Mouse (Mus musculus): ENCODE data around the gene Gm6337. TPM values are rescaled to one million over a fixed set of nuclear protein-coding genes. Genes with fewer than 3 reads are reported as not detected.

Gene Gm6337
- 1 to 10 TPM in 1 of 2 experiments, not detected in 1; 1.5 TPM for polyA plus RNA-seq (2017; shearing (Covaris generic))

DNA sequence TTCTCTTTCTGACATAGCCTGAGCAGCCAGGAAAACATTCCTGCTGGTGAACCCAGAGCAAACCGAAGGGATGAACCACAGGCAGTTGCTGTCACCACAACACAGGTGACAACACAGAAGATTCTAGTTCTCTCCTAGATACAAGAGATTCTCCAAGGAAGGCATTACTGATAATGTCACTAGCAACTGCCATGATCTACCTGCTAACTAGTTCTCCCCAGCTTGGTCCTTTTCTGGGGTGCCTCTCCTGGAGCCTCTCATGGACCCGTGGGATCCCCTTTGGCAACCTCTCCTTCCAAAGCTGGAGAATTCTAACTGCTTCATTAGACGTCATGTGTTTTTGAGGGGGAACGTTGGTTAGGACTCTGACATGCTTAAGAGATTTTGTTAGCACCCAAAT lies at the start of gene Gm6337:
Gm6337 (minus strand) TSS at position 101 of the 400 bp plus-strand sequence.

GRCm38 (mm10) chr14:6093842-6094241 lies 35.8 kb upstream of the Gm6337 start, which contains the start of gene Gm8206:
Gene Gm8206, minus strand, starts transcription at chr14:6093942.

Other genes with a start within 250 kb of the Gm6337 start
- not detected for gene Gm3424, start 227.9 kb downstream of the Gm6337 start, polyA plus RNA-seq (2017; shearing (Covaris generic))
- 1 to 10 TPM in 1 of 2 experiments, under 1 TPM in 1; 0.97 to 2.0 TPM for gene Gm8237, start 177.9 kb downstream of the Gm6337 start, polyA plus RNA-seq (2017; shearing (Covaris generic))
- 1 to 10 TPM in 1 of 2 experiments, under 1 TPM in 1; 0.22 to 4.5 TPM for gene Gm3248, start 96.5 kb downstream of the Gm6337 start, polyA plus RNA-seq (2017; shearing (Covaris generic))
- not detected for gene Gm3453, start 79.1 kb downstream of the Gm6337 start, polyA plus RNA-seq (2017; shearing (Covaris generic))
- gene Gm8206, start 35.7 kb upstream of the Gm6337 start, polyA plus RNA-seq (2017; shearing (Covaris generic)), result 1 to 10 TPM; 1.4 to 4.4 TPM
- gene Gm3468, start 50.4 kb upstream of the Gm6337 start, polyA plus RNA-seq (2017; shearing (Covaris generic)), result 10 to 100 TPM in 1 of 2 experiments, 1 to 10 TPM in 1; 5.4 to 10.9 TPM
- under 1 TPM; 0.20 to 0.42 TPM for gene Gm3476, start 67.5 kb upstream of the Gm6337 start, polyA plus RNA-seq (2017; shearing (Covaris generic))
- gene Gm21560, start 161.0 kb upstream of the Gm6337 start, polyA plus RNA-seq (2017; shearing (Covaris generic)), result not detected
- gene Gm3411, start 229.0 kb upstream of the Gm6337 start, polyA plus RNA-seq (2017; shearing (Covaris generic)), result 1 to 10 TPM; 2.8 to 8.1 TPM
- 1 to 10 TPM in 1 of 2 experiments, not detected in 1; 1.0 TPM for gene Gm21103, start 246.6 kb upstream of the Gm6337 start, polyA plus RNA-seq (2017; shearing (Covaris generic))

Measured in inflammation-experienced regulatory T-cells (primary cell).